Mouse (Mus musculus): ENCODE results near the gene Hpgds. TPM values are rescaled to one million over a fixed set of nuclear protein-coding genes. Genes with fewer than 3 reads are reported as not detected.
A peak's percentile ranks its signal among the peaks of the same experiment; 100 is the strongest.

Hpgds gene
- polyA plus RNA-seq, 1 experiment: 3.6 TPM

- peak; percentile 70 for DNase-seq (ENCODE audit: low read depth)
- no peak for TF ChIP-seq CTCF (IDR thresholded peaks at IDR 0.05; ENCODE audit: borderline replicate concordance, extremely low read depth, insufficient read depth, insufficient read length)
- TF ChIP-seq POLR2A (IDR thresholded peaks at IDR 0.05; ENCODE audit: borderline replicate concordance, extremely low read depth, insufficient read depth, insufficient read length, poor library complexity, severe bottlenecking): no peak
Observed at GRCm38 (mm10) chr6:65138243-65138642, 6.5 kb downstream of the Hpgds start.

GRCm38 (mm10) chr6:65137802-65138201 lies 6.9 kb downstream of the Hpgds start:
- TF ChIP-seq POLR2A (IDR thresholded peaks at IDR 0.05; ENCODE audit: borderline replicate concordance, extremely low read depth, insufficient read depth, insufficient read length, poor library complexity, severe bottlenecking): no peak
- no peak for TF ChIP-seq CTCF (IDR thresholded peaks at IDR 0.05; ENCODE audit: borderline replicate concordance, extremely low read depth, insufficient read depth, insufficient read length)
- DNase-seq (ENCODE audit: low read depth): peak; percentile 65

DNA sequence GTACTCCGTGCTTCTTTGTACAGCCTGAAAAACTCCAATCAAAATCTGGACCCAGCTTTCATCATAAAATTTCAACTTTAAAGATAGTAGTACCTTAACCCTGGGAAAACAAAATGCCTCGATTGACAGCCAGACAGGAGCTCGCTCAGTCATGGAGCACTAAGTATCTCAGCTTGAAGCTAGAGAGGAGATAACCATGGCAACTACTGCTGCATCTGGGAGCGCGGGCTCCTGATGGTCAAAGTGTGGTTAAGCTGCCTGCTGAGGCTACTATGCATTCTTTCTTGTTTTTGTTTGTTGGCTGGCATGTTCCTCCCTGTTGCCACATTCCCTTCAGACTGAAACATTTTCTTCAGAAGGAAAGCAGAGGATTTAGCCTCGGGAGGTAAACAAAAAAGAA lies 12.3 kb downstream of the Hpgds start:
- TF ChIP-seq POLR2A (IDR thresholded peaks at IDR 0.05; ENCODE audit: borderline replicate concordance, extremely low read depth, insufficient read depth, insufficient read length, poor library complexity, severe bottlenecking) (no peak), CTCF (IDR thresholded peaks at IDR 0.05; ENCODE audit: borderline replicate concordance, extremely low read depth, insufficient read depth, insufficient read length) (no peak)

GRCm38 (mm10) chr6:65126074-65126726 lies 18.5 kb downstream of the Hpgds start:
- TF ChIP-seq CTCF (IDR thresholded peaks at IDR 0.05; ENCODE audit: borderline replicate concordance, extremely low read depth, insufficient read depth, insufficient read length): peak; percentile 84
- no peak for TF ChIP-seq POLR2A (IDR thresholded peaks at IDR 0.05; ENCODE audit: borderline replicate concordance, extremely low read depth, insufficient read depth, insufficient read length, poor library complexity, severe bottlenecking)
- DNase-seq (ENCODE audit: low read depth): peak; percentile 86

More for the DNA sequence above, 12.3 kb downstream of the Hpgds start:
- peak; percentile 60 for DNase-seq (ENCODE audit: low read depth)

DNA sequence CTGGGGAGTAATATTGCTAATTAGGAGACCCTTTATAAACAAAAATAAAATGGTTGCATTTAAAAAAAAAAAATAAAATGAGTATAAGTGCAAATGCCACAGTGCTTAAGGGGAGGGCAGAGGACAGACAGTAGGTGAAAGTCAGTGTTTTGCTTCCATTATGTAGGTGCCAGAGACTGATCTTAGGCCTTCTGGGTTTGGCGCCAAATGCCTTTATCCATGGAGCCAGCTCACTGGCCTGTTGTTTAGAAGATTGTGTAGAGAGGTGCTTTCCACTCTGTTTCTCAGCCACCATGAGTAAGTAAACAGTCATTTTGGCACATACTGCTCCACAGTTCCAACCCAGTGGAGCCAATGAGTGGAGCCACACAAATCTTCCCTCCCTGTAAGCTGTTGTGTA lies 27.2 kb downstream of the Hpgds start:
- no peak for TF ChIP-seq POLR2A (IDR thresholded peaks at IDR 0.05; ENCODE audit: borderline replicate concordance, extremely low read depth, insufficient read depth, insufficient read length, poor library complexity, severe bottlenecking)
- no peak for TF ChIP-seq CTCF (IDR thresholded peaks at IDR 0.05; ENCODE audit: borderline replicate concordance, extremely low read depth, insufficient read depth, insufficient read length)
- DNase-seq (ENCODE audit: low read depth): peak; percentile 26

DNA sequence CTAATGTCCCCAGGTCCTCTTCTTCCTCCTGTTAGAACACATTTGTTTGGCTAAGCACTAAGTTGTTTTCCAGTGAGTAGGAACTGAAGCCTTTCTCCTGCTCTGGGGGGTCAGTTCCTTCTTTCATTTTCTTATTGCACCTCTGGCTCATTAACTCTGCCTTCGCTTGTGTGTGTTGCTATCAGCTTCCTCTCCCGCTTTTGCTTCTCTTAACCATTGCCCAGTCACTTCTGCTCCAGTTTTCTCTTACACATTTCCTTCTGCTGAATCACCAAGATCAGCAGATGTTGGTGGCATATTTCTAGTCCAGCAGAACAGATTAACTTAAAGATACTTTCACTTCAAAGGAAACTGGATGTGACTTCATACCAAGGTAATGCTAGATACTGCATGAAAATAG lies 29.8 kb downstream of the Hpgds start:
- no peak for DNase-seq (ENCODE audit: low read depth)
- TF ChIP-seq CTCF (IDR thresholded peaks at IDR 0.05; ENCODE audit: borderline replicate concordance, extremely low read depth, insufficient read depth, insufficient read length): no peak
- TF ChIP-seq POLR2A (IDR thresholded peaks at IDR 0.05; ENCODE audit: borderline replicate concordance, extremely low read depth, insufficient read depth, insufficient read length, poor library complexity, severe bottlenecking): no peak

GRCm38 (mm10) chr6:65079139-65079538 lies 65.6 kb downstream of the Hpgds start:
- TF ChIP-seq CTCF (IDR thresholded peaks at IDR 0.05; ENCODE audit: borderline replicate concordance, extremely low read depth, insufficient read depth, insufficient read length) (peak; percentile 30; the same call in 1 of the 2 replicates), POLR2A (IDR thresholded peaks at IDR 0.05; ENCODE audit: borderline replicate concordance, extremely low read depth, insufficient read depth, insufficient read length, poor library complexity, severe bottlenecking) (no peak)

GRCm38 (mm10) chr6:65075201-65075600 lies 69.5 kb downstream of the Hpgds start:
- peak; percentile 31 for DNase-seq (ENCODE audit: low read depth)
- TF ChIP-seq CTCF (IDR thresholded peaks at IDR 0.05; ENCODE audit: borderline replicate concordance, extremely low read depth, insufficient read depth, insufficient read length) (no peak), POLR2A (IDR thresholded peaks at IDR 0.05; ENCODE audit: borderline replicate concordance, extremely low read depth, insufficient read depth, insufficient read length, poor library complexity, severe bottlenecking) (no peak)

More at GRCm38 (mm10) chr6:65079139-65079538, 65.6 kb downstream of the Hpgds start:
- DNase-seq (ENCODE audit: low read depth): peak; percentile 48

Other genes with a start within 250 kb of the Hpgds start
- gene Smarcad1, start 102.3 kb downstream of the Hpgds start, polyA plus RNA-seq (2012; rRNA removed): 81.8 and 89.3 TPM in 2 replicates
- 1.6 and 2.3 TPM in 2 replicates for gene C130060K24Rik, start 236.2 kb upstream of the Hpgds start, polyA plus RNA-seq (2012; rRNA removed)

Data from brain, embryonic 14.5 days (tissue).